Mouse (Mus musculus): ENCODE data around the gene Npr2.

Gene Npr2

DNA sequence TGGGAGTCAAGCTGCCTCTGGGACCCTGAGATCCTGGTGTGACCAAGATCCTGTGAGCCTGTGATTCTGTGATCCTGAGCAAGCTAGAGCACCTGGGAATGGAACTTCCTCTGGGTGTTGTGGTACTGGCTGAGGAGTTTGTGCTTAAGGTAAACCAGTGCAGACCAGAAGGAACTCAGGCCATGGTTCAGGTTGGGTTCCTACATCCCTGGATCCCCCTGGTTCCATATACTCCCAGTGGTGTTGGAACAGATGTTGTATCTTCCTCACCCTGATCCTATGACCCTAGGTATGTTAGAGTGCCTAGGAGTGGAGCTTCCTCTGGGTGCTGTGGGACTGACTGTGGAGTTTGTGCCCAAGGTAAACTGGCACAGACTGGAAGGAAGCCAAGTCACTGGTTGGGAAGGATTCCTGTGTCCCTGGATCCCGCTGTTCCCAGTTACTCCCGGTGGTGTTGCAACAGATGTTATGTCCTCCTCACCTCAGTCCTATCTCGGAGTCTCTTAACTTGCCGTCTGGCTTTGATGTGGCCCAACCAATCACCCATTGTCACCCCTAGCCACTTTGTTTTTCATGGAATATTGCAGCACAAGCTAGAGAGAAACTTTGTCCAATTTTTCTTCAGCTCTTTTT lies 11.5 kb upstream of the Npr2 start:
- DNase-seq (ENCODE audit: low read depth in 1 of 2, low spot score in 2 of 2): no peak

DNA sequence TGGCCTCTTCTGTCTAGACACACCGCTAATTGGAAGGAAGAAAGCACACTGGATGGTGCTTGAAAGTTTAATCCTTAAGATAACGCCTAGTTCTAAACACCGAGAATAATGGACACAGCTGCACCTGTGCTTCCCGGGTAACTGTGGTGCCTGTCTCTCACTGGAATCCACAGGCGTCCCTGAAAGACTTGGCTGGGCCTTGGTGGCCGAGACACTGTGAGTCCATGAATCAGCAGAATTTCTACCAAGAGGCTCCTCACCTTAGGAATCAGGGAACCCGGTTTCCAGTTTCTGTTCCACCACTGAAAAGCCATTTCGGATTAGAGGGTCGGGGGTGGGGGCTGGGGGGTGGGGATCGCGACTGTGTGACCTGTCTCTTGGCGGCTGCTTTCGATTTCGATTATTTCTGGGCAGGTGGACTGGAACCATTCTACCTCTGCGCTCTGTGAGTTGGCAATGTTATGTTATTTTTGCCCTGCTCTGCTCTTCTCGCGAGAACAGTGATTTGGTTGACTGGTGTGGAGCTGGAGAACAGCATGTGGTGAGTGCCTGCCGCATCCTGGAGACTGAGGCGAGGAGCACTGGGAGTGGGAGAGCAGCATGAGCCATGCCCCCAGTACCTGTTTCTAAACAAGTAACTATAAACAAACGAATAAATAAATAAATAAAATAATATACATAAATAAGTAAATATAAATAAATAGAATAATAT lies 2.5 kb upstream of the Npr2 start:
- no peak for DNase-seq (ENCODE audit: low read depth in 1 of 2, low spot score in 2 of 2)

DNA sequence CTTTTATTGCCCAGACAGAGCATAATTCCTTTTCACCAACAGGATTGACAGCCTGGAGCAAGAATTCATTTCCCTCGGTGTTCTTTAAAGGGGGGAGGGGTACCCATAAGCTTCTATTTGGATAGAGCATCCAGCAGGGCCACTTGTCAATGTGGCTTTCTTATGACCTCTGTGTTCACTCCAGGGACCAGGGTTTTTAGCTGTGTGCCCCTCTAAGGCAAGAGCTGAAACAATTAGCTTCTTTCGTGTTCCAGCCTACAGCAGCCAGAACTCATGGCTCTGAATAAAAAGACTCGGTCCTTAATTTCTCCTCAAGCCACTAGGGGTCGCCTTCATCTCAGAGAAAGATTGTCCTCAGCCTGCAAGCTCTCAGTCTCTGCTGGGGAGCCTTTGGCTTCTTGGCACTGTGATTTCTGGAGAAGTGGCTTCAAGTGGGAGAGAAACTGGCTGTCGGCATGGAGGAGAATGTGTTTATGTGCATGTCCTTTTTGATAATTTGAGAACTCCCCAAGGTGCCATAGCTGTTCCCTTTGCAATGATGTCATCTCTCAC lies 1.6 kb upstream of the Npr2 start:
- DNase-seq (ENCODE audit: low read depth in 1 of 2, low spot score in 2 of 2): peak; percentile 26 to 49

DNA sequence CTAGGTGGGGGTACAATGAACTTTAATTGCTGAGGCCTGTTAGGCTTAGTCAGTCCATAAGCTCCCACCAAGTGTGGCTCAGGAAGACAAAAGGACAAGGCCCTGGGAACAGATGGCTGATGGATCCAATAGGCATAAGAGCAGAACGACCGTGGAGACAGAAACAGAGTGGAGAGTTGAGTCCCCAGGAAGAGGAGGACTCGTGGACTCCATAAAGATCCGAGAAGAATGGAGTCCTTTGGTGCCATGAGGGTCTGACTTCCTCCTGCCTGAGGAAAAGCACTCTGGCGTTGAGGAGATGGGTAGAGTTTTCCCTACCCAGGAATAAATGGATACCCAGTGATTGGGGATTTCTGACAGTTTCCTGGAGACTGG lies 1.1 kb upstream of the Npr2 start:
- no peak for DNase-seq (ENCODE audit: low read depth in 1 of 2, low spot score in 2 of 2)

DNA sequence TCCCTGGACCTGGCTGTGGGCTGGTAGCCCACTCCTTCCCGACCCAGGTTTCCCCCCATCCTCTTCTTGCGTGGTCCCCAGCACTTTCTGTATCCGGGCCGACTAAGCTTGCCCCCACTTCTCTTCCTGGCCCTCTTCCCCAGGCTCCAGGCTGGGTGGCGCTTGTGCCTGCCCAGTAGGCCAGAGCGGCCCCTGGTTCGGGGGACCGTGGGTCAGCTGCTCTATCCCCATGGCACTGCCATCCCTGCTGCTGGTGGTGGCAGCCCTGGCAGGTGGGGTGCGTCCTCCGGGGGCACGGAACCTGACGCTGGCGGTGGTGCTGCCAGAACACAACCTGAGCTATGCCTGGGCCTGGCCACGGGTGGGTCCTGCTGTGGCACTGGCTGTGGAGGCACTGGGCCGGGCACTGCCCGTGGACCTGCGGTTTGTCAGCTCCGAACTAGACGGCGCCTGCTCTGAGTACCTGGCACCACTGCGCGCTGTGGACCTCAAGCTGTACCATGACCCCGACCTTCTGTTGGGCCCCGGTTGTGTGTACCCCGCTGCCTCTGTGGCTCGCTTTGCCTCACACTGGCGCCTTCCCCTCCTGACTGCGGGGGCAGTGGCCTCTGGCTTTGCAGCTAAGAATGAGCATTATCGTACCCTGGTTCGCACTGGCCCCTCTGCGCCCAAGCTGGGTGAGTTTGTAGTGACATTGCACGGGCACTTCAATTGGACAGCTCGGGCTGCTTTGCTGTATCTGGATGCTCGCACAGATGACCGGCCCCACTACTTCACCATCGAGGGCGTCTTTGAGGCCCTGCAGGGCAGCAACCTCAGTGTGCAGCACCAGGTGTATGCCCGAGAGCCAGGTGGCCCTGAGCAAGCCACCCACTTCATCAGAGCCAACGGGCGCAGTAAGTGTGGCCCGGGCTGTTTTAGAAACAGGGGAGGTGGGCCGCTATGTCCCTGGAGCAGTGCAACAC lies 503 bp downstream of the Npr2 start:
- DNase-seq (ENCODE audit: low read depth in 1 of 2, low spot score in 2 of 2): no peak

DNA sequence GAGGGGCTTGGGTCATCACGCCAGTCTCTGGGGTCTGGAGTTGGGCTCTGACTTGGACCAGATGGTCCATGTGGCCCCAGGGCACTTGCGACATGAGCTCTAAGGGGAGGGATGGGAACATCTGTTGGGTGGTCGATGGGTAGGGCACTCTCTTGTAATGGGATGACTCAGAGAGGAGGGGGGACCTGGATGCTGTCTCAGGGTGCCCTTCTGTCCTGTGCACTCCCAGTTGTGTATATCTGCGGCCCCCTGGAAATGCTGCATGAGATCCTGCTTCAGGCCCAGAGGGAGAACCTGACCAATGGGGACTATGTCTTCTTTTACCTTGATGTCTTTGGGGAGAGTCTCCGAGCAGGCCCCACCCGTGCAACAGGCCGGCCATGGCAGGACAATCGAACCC lies 1.6 kb downstream of the Npr2 start:
- DNase-seq (ENCODE audit: low read depth in 1 of 2, low spot score in 2 of 2): no peak

DNA sequence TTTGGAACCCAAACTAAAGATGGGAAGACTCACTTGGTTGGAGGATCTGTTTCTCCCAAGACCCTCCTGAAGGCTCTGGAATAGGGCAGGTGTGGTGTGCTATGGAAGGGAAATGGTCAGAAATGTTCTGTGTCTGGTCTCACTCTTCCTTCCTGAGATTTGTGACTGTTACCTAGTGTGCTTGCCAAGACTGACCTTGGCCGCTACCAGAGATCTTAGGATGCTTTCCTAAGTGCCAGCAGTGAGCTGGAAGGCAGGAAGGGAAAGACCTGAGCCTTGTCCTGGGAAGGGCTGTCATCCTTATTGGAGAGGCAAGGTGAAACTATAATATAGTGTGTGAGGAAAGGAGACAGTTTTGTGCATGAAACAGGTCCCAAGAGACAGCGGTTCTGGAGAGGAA lies 2.0 kb downstream of the Npr2 start:
- DNase-seq (ENCODE audit: low read depth in 1 of 2, low spot score in 2 of 2): no peak

DNA sequence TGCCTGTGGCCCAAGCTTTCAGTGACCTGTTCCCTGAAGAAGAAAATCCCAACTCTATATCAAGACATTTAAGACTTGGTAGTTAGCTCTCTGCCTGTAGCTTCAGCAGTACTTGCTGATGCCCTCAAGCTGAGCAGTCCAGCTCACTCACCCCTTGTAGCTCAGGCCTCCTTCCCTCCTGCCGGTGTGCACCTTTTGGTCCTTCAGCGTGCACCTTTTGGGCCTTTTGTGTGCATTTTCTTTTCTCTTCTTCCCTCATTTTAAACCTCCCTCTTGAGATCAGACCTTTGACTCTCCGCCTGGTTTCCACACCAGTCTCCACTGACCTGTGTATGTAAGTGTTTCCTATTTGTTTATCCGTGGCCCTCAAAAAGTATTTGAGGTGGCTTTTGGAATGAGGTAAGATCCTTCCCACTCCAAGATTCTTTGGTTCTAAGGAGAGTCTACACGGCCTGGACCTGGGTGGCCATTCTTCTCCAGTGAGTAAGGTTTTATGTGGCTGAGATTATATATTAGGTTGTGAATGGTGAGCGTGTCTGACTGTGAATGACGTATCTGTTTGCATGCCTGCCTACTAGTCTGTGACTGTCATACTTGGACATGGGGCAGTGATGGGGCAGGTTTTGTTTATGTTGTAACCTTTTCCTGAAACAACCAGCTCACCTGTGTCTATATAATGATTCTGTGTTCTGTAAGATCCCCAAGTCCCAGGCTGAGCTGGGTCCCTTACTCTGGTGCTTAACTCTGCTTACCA lies 3.1 kb downstream of the Npr2 start:
- DNase-seq (ENCODE audit: low read depth in 1 of 2, low spot score in 2 of 2): no peak

DNA sequence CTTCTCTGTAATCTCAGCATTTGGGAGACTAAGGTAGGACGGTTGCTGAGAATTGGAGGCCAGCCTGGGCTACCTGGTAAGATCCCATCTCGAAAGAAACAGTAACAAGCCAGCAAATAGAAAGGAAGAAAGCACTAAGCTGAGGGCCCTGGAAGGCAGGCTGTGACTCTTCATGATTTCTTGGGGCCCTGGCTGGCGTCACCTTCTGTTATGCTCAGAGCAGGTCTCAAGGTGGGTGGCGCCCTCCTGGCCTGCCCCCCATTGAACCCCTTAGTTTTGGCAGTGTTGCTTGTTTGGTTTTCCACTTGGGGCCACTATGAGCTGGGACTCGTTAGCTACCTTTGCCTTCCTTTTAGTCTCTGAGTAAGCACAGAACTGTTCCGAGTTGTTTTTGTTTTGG lies 5.0 kb downstream of the Npr2 start:
- DNase-seq (ENCODE audit: low read depth in 1 of 2, low spot score in 2 of 2): no peak

DNA sequence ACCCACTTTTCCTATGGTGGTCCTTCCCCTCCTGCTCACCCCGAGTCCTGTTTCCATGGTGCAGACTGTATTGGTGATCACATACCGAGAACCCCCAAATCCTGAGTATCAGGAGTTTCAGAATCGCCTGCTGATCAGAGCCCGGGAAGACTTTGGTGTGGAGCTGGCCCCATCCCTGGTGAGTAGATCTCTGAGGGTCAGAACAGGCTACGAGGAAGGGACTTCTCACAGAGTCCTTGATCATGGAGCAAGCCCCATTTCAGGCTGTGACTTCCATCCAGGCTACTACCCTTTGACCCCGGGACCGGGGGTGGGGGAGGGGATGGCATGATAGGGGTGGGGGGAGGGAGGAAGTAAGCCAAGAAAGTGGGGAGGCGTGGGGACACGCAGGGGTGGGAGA lies 8.3 kb downstream of the Npr2 start:
- no peak for DNase-seq (ENCODE audit: low read depth in 1 of 2, low spot score in 2 of 2)

DNA sequence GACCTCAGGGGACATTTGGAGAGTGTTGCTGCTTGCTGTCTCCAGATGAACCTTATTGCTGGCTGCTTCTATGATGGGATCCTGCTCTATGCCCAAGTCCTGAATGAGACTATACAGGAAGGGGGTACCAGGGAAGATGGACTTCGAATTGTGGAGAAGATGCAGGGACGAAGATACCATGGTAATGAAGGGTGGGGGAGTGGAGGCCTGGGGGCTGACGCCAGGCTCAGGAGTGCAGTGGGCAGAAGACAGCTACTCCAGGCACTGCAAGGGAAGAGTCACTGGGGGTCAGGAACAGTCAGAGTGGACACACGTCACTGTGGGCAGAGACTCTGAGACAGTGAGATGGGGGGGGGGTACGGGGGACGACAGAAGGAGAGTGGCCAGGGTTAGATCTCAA lies 8.8 kb downstream of the Npr2 start:
- no peak for DNase-seq (ENCODE audit: low read depth in 1 of 2, low spot score in 2 of 2)

DNA sequence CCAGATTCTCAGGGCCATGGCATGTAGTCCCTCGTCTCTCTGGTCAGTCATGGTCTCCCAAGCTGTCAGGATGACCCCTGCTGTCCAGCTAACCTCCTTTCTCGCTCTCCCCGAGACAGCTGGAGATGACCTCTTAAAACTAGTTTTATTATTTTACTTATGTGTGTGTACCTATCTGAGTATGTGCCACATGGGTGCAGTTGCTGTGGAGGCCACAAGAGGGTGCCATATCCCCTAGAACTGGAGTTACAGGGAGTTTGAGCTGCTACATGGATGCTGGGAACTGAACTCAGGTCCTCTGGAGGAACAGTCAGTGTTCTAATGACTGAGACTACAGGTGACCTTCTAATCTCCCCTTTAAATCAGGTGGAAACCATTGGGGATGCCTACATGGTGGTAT lies 18.0 kb downstream of the Npr2 start:
- no peak for DNase-seq (ENCODE audit: low read depth in 1 of 2, low spot score in 2 of 2)

DNA sequence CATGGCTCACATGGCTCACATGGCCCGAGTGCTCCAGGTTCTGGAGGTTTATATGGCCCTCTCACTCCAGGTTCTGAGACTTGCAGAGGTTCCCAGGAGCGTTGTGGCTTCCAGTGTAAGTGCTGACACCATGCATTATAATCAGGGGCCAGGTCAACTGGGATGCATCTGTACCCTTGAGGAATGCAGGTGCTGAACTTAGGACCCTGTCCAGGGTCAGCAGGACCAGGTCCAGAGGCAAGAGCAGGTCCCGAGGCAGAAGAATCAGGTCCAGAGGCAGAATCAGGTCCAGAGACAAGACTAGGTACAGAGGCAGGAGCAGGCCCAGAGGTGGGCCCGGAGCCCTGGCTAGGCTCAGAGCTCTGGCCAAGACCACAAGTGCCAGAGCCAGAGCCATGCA lies 21.0 kb downstream of the Npr2 start:
- no peak for DNase-seq (ENCODE audit: low read depth in 1 of 2, low spot score in 2 of 2)

DNA sequence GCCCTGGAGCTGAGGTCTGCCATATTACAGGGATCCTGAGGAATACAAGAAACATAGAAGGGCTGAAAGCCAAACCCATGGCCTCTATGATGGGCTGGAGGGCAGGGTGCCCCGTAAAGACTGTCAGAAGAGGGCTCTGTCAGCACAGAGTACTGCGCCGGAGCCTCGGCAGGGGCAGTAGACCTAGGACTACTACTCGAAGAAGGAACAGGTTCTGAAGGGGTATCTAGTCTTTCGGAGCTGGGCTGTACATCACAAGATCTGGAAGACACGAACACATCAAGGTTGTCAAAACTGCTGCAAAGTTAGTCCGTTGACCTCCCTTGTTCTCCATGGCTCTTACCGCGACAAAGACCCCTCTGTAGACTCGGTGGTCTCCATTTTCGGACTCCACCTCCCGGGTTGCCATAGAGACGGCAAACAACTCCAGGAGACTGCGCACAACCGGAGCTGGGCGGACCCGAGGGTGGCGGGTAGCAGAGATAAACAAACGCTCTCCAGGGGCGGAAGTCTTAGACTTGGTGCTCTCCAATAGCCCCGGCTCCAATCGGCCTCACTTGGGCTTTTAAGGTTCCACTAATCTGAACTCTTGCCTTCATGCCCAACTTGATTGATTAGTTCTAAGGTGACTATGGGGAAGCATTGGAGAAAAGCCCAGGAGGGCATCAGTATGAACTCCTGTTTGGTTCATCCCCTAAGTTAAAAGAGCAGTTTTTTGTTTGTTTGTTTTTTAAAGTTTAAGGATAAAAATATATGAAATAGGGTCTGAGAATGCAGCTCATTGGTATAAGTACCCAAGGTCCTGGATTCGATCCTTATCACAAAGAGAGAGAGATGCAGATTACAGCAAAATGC lies 21.7 kb downstream of the Npr2 start, which contains the start of gene Spag8:
Spag8 (minus strand) TSS at position 434 of the 855 bp plus-strand sequence.
- DNase-seq (ENCODE audit: low read depth in 1 of 2, low spot score in 2 of 2): no peak

DNA sequence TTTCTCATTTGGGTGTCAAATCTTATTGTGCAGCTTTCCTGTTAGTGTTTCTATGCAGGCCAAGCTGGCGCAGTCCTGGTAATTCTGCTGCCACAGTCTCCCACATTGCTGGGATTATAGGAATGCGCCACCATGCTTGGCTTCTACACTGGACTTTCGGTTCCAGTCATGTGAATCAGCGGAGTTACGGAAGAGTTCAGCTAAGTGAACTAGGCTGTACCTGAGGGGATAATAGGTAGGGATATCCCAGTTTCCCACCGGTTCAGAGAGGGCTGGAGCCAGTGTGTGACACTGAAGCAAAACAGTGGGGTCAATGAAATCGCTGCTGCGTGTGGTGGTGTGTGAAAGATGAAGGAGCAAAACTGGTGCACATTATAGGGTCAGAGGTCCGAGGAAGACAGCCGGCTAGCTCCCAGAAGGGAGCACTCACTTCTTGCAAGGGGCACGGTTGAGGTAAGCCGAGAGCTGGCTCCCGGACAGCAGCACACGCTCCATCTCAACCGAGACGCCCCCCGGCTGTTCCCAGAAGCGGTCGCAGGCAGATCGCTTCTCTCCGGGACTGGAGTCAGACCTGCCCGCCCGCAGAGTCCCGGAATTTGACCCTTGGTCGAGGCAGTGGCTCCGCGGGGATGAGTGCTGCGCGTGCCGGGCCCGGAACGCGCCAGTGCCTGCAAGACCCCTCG lies 24.1 kb downstream of the Npr2 start:
- DNase-seq (ENCODE audit: low read depth in 1 of 2, low spot score in 2 of 2): no peak

DNA sequence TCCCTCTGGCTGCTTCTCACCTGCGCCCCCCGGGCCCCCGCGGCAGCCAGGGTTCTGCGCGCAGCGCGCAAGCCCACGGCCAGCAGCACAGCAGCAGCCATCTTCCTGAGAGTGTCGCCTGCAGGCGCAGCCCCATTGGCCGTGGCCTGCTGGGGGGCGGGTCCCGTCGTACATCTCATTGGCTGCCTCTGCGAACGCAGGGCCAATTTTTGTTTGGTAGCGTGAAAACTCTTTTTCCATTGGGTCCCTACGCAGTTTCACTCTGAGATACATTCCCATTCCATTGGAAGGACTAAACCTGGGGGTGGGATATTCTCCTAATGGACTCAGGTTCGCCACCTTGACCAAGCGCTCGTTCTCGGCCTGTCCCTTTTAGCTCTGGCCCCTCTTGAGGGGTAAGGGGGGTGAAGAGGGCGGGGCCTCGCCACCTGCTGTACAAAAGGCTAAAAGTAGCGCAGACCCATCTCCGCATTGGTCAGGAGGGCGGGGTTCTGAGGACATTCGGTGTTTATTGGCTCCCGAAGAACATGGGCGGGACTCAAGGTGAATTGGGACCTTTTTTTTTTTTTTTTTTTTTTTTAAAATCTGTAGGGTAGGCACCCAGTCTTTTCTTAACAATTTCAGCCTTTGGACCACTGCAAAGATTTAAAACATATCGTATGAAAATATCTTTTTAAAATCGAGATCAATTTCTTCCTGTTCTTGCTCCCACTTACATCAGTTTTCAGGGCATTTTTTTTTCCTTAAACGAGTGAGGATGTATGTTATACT lies 24.8 kb downstream of the Npr2 start, which contains the start of gene Hint2:
Hint2 (minus strand) TSS at position 128 of the 771 bp plus-strand sequence.
- peak; percentile 78 to 85 for DNase-seq (ENCODE audit: low read depth in 1 of 2, low spot score in 2 of 2)

DNA sequence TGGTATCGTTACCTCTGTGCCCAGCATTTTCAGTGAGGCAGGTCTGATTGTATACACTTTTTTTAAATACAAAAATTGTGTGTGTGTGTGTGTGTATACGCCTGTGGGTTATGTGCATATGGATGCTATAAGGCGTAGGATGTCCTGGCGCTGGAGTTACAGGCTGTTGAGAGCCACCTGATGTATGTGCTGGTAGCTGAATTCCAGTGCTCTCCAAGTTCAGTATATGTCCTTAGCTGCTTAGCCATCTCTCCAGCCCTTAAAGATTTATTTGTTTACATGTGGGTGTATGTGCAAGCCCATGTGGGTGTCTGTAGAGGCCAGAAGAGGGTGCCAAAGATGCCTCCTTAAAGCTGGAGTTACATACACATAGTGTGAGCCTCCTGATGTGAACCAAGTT lies 25.4 kb downstream of the Npr2 start:
- no peak for DNase-seq (ENCODE audit: low read depth in 1 of 2, low spot score in 2 of 2)

DNA sequence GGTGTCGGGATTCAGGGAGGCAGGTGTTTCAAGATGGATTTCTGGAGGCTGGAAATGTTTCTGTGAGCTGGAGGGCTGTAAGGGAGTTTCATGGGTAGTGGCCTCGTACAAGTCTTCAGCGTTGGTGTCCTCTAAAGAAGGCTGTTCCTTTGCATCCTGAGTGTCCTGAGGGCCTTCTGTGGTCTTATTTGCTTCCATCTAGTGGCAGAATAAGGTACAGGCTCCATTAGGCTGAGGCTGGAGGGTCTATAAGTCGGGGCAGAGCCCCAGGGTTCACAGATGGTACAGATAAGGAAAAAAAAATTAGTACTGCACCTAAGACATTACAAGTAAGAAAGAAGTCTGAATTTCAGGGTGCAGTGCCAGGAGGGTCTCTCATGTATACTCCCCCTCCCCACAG lies 34.7 kb downstream of the Npr2 start:
- no peak for DNase-seq (ENCODE audit: low read depth in 1 of 2, low spot score in 2 of 2)

Data from monocyte, adult 2 months (primary cell).